Mouse (Mus musculus) liver, embryonic 18 days (tissue): ENCODE data around the gene Olfr1367. TPM values are rescaled to one million over a fixed set of nuclear protein-coding genes. Genes with fewer than 3 reads are reported as not detected.

ENCODE experiments used
- polyA plus RNA-seq: library from polyadenylated mRNA; depleted of rRNA; stranded (reverse); fragments of >200 nt; gene quantifications from 2 replicates; pipeline ENCODE4 v1.2.3, GENCODE M21; 2012; rRNA removed

Olfr1367 gene
- not detected in 2 replicates for polyA plus RNA-seq

DNA sequence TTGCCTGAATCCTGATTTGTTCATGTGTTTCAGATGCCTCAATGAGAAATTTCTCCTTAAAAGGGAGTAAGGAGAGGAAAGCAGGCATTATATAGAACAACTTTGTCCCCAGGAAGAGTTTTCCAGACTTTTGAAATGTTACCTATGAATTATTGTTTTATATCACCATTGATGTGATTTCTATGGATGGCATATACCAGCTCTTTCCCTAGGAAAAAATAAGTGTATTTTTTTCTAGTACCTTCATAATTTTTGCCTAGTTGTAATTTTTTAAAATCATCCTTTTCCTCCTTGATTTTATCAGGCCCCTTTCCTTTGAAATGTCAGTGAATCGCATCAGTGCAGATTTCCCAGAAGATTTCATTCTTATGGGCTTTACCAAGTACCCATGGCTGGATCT lies at the start of gene Olfr1367:
Gene Olfr1367, plus strand, starts transcription at position 301 of the 400 bp plus-strand sequence.

DNA sequence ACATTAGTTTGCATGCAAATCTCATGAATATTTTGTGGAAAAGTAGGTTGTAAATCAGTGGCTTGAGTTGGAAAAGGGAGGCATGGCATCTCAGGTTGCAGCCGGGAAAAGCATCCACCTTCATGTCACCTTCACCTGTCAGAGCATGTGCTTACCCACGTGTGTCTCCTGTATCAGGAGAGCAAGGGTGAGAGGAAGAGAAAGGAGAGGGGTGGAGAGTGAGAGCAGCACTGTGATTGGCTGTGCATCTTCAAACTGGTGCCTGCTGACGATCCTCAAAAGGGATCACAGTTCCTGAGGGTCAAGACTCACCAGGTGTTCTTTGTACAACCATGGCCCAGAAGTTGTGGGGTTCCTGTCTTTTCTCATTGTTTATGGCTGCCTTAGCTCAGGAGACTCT lies 34.8 kb upstream of the Olfr1367 start, which contains the start of gene Gpx6:
Gene Gpx6, plus strand, starts transcription at position 200 of the 400 bp plus-strand sequence.

GRCm38 (mm10) chr13:21362621-21363248 lies 16.0 kb downstream of the Olfr1367 start, which contains the start of gene Zscan12:
Gene Zscan12, plus strand, starts transcription at chr13:21362820.

Other genes with a start within 250 kb of the Olfr1367 start
- gene Olfr1369-ps1, start 235.4 kb upstream of the Olfr1367 start, polyA plus RNA-seq: not detected in 2 replicates
- not detected in 2 replicates for gene Olfr263, start 217.3 kb upstream of the Olfr1367 start, polyA plus RNA-seq
- gene Olfr1368, start 201.0 kb upstream of the Olfr1367 start, polyA plus RNA-seq: not detected in 2 replicates
- 22.8 and 23.6 TPM in 2 replicates for gene Trim27, start 167.5 kb upstream of the Olfr1367 start, polyA plus RNA-seq
- not detected in 2 replicates for gene Gpx5, start 54.2 kb upstream of the Olfr1367 start, polyA plus RNA-seq
- not detected in 2 replicates for gene Gpx6, start 34.8 kb upstream of the Olfr1367 start, polyA plus RNA-seq
- 2.2 and 2.4 TPM in 2 replicates for gene Zscan12, start 15.9 kb downstream of the Olfr1367 start, polyA plus RNA-seq
- gene Zkscan3, start 55.8 kb downstream of the Olfr1367 start, polyA plus RNA-seq: 29.4 and 29.5 TPM in 2 replicates
- gene Pgbd1, start 94.1 kb downstream of the Olfr1367 start, polyA plus RNA-seq: 0.76 and 0.79 TPM in 2 replicates
- gene Zscan26, start 106.8 kb downstream of the Olfr1367 start, polyA plus RNA-seq: 22.7 and 24.7 TPM in 2 replicates
- 0.24 and 0.43 TPM in 2 replicates for gene Nkapl, start 121.6 kb downstream of the Olfr1367 start, polyA plus RNA-seq
- 0.22 and 0.26 TPM in 2 replicates for gene Zkscan4, start 132.0 kb downstream of the Olfr1367 start, polyA plus RNA-seq
- not detected in 2 replicates for gene Gm10065, start 132.5 kb downstream of the Olfr1367 start, polyA plus RNA-seq
- 0.34 and 0.50 TPM in 2 replicates for gene AK157302, start 148.3 kb downstream of the Olfr1367 start, polyA plus RNA-seq
- gene Gm11273, start 154.5 kb downstream of the Olfr1367 start, polyA plus RNA-seq: 5.1 and 11.2 TPM in 2 replicates
- gene Zkscan8, start 184.2 kb downstream of the Olfr1367 start, polyA plus RNA-seq: 2.0 and 2.3 TPM in 2 replicates
- gene Olfr1366, start 195.9 kb downstream of the Olfr1367 start, polyA plus RNA-seq: not detected in 2 replicates
- not detected in 2 replicates for gene Olfr1535, start 213.0 kb downstream of the Olfr1367 start, polyA plus RNA-seq
- gene Olfr1364, start 234.8 kb downstream of the Olfr1367 start, polyA plus RNA-seq: not detected in 2 replicates